Mouse (Mus musculus) kidney, adult 2 months (tissue): ENCODE results near the gene Fam92b. TPM values are rescaled to one million over a fixed set of nuclear protein-coding genes. Genes with fewer than 3 reads are reported as not detected.

Experiments used
- DNase-seq: peaks from one replicate; pipeline ENCODE4 v3.0.0; 2021
- H3K27ac ChIP-seq: fragments of 200-500 bp; 2 replicates; pipeline ENCODE4 v1.5.1; 2012; ENCODE audit warnings: low read depth, low read length, control low read depth, inconsistent platforms; ENCODE audit not compliant: insufficient read depth
- H3K27me3 ChIP-seq: fragments of 200-500 bp; replicated peaks from 2 replicates; pipeline ENCODE4 v1.6.1; 2012; ENCODE audit warnings: mild to moderate bottlenecking, moderate library complexity, low read length, inconsistent platforms; ENCODE audit not compliant: control insufficient read depth, insufficient read depth
- H3K36me3 ChIP-seq: fragments of 200-500 bp; 2 replicates; pipeline ENCODE4 v1.6.1; 2012; ENCODE audit warnings: mild to moderate bottlenecking, moderate library complexity, low read length, inconsistent platforms; ENCODE audit not compliant: control insufficient read depth, insufficient read depth
- H3K4me1 ChIP-seq: fragments of 200-500 bp; 2 replicates; pipeline ENCODE4 v1.6.1; 2011; ENCODE audit warnings: low read length; ENCODE audit not compliant: control insufficient read depth, insufficient read depth
- H3K4me3 ChIP-seq: fragments of 200-500 bp; 2 replicates; pipeline ENCODE4 v1.5.1; 2011; ENCODE audit warnings: mild to moderate bottlenecking, low read depth, low read length, control low read depth; ENCODE audit not compliant: insufficient read depth
- CTCF ChIP-seq: fragments of 200-500 bp; conservative IDR thresholded peaks from 2 replicates; pipeline ENCODE4 v1.5.1; 2011; ENCODE audit warnings: low read depth, mild to moderate bottlenecking, control low read depth, low read length, moderate library complexity, mixed read lengths; ENCODE audit not compliant: insufficient read depth, insufficient read length
- POLR2A ChIP-seq: fragments of 200-500 bp; IDR thresholded peaks from one replicate; pipeline ENCODE4 v1.6.1; 2011; ENCODE audit warnings: low read depth, low read length, control low read depth
- WGBS: fragments of 180-500 bp; shearing (Covaris S2); methylation state at CpG from one replicate; pipeline ENCODE4 v1.1.7; 2018; 5-methylcytosine and 5-hydroxymethylcytosine counted together
- polyA plus RNA-seq: library from polyadenylated mRNA; depleted of rRNA; stranded (reverse); fragments of >200 nt; gene quantifications from 2 replicates; pipeline ENCODE4 v1.2.3, GENCODE M21; 2012

Gene Fam92b
- polyA plus RNA-seq, 1 experiment = not detected

- 41% methylated on average over 6 of the region's 6 CpGs for WGBS
Observed at GRCm38 (mm10) chr8:120189440-120189839, 12.2 kb upstream of the Fam92b start.

GRCm38 (mm10) chr8:120188510-120188909, 11.2 kb upstream of the Fam92b start:
- WGBS = 76% methylated on average over 6 of the region's 6 CpGs
- no peak overlapping the region for H3K4me3 ChIP-seq
- no peak for TF ChIP-seq POLR2A
- peaks cover 18% of the 10 kb centered on the region for H3K4me1 ChIP-seq
- no peaks in the 10 kb centered on the region for H3K27me3 ChIP-seq
- H3K36me3 ChIP-seq = no peaks in the 10 kb centered on the region
- peak; percentile 92 for DNase-seq
- H3K27ac ChIP-seq = no peak overlapping the region

More at GRCm38 (mm10) chr8:120189440-120189839, 12.2 kb upstream of the Fam92b start:
- H3K4me1 ChIP-seq = peaks cover 18% of the 10 kb centered on the region
- peak; percentile 57 for DNase-seq
- no peaks in the 10 kb centered on the region for H3K36me3 ChIP-seq
- TF ChIP-seq POLR2A (no peak), CTCF (no peak)
- H3K4me3 ChIP-seq = no peak overlapping the region
- H3K27me3 ChIP-seq = no peaks in the 10 kb centered on the region
- H3K27ac ChIP-seq = no peak overlapping the region

GRCm38 (mm10) chr8:120186454-120186853, 9.2 kb upstream of the Fam92b start:
- TF ChIP-seq CTCF = no peak
- no peaks in the 10 kb centered on the region for H3K27me3 ChIP-seq
- 54% methylated on average over 8 of the region's 8 CpGs for WGBS
- H3K27ac ChIP-seq = no peak overlapping the region
- DNase-seq = peak; percentile 84
- H3K36me3 ChIP-seq = no peaks in the 10 kb centered on the region
- H3K4me3 ChIP-seq = no peak overlapping the region
- peaks cover 18% of the 10 kb centered on the region for H3K4me1 ChIP-seq

- 47% methylated on average over 17 of the region's 17 CpGs for WGBS
- H3K27me3 ChIP-seq = no peaks in the 10 kb centered on the region
- no peak for TF ChIP-seq POLR2A
- no peak for TF ChIP-seq CTCF
- peaks cover 12% of the 10 kb centered on the region for H3K4me1 ChIP-seq
- no peaks in the 10 kb centered on the region for H3K36me3 ChIP-seq
- no peak overlapping the region for H3K27ac ChIP-seq
- no peak for DNase-seq
- no peak overlapping the region for H3K4me3 ChIP-seq
Observed at GRCm38 (mm10) chr8:120184850-120185792, 7.9 kb upstream of the Fam92b start.

- DNase-seq = no peak
- H3K4me3 ChIP-seq = no peak overlapping the region
- H3K36me3 ChIP-seq = no peaks in the 10 kb centered on the region
- H3K27ac ChIP-seq = no peak overlapping the region
- no peak for TF ChIP-seq CTCF
- TF ChIP-seq POLR2A = no peak
- peaks cover 6% of the 10 kb centered on the region; the same call in 1 of the 2 replicates for H3K4me1 ChIP-seq
- H3K27me3 ChIP-seq = no peaks in the 10 kb centered on the region
- WGBS = 23% methylated on average over 9 of the region's 9 CpGs
Observed at GRCm38 (mm10) chr8:120184366-120184765, 7.1 kb upstream of the Fam92b start.

GRCm38 (mm10) chr8:120181861-120182414, 4.7 kb upstream of the Fam92b start:
- no peak overlapping the region for H3K4me3 ChIP-seq
- peaks cover 6% of the 10 kb centered on the region; the same call in 1 of the 2 replicates for H3K4me1 ChIP-seq
- H3K27me3 ChIP-seq = no peaks in the 10 kb centered on the region
- WGBS = 68% methylated on average over 4 of the region's 4 CpGs
- no peaks in the 10 kb centered on the region for H3K36me3 ChIP-seq
- DNase-seq = peak; percentile 65
- no peak overlapping the region for H3K27ac ChIP-seq
- TF ChIP-seq POLR2A (no peak), CTCF (peak; percentile 40; the same call in 1 of the 2 replicates)

GRCm38 (mm10) chr8:120181274-120181673, 4.0 kb upstream of the Fam92b start:
- TF ChIP-seq POLR2A (no peak), CTCF (no peak)
- 88% methylated on average over 5 of the region's 5 CpGs for WGBS
- DNase-seq = no peak
- H3K27ac ChIP-seq = no peak overlapping the region
- H3K27me3 ChIP-seq = no peaks in the 10 kb centered on the region; the same call in 1 of the 2 replicates
- H3K4me1 ChIP-seq = peaks cover 6% of the 10 kb centered on the region; the same call in 1 of the 2 replicates
- H3K4me3 ChIP-seq = no peak overlapping the region
- no peaks in the 10 kb centered on the region for H3K36me3 ChIP-seq
